Mouse (Mus musculus) kidney, adult 18-20 months (tissue): ENCODE measurements around the gene Megf8.

ENCODE experiments used
- DNase-seq: peaks from one replicate; pipeline ENCODE4 v3.0.0; 2021

Megf8 gene

GRCm38 (mm10) chr7:25410969-25411615 is 94.1 kb downstream of the Megf8 start:
- no peak for DNase-seq

GRCm38 (mm10) chr7:25411861-25412260 is 94.9 kb downstream of the Megf8 start:
- DNase-seq = no peak

- no peak for DNase-seq
These were observed 96.0 kb downstream of the Megf8 start, which contains the start of gene Cxcl17 for GRCm38 (mm10) chr7:25412833-25413441. Gene Cxcl17, minus strand, starts transcription at chr7:25412886.
